Mouse (Mus musculus) midbrain, postnatal 0 days (tissue): ENCODE measurements around the gene St6galnac4. TPM values are rescaled to one million over a fixed set of nuclear protein-coding genes. Genes with fewer than 3 reads are reported as not detected.

Experiments
- ATAC-seq: fragments of 200-750 bp; cut with Nextera tagmentation; 2 replicates; pipeline ENCODE4 v1.8.0; 2017; ENCODE audit warnings: moderate number of reproducible peaks, mild to moderate bottlenecking, moderate TSS enrichment, moderate library complexity; ENCODE audit not compliant: low FRiP score
- DNase-seq: peaks from one replicate; pipeline ENCODE4 v3.0.0-alpha.2; 2015; ENCODE audit warnings: low spot score
- H3K27ac ChIP-seq: fragments of 300-500 bp; sonication (generic); 2 replicates; pipeline ENCODE4 v1.5.1; 2014; ENCODE audit warnings: low read depth, mild to moderate bottlenecking, low read length, mixed read lengths
- H3K27me3 ChIP-seq: fragments of 300-500 bp; sonication (generic); 2 replicates; pipeline ENCODE4 v1.6.1; 2014; ENCODE audit warnings: low read length, control low read depth, mixed read lengths; ENCODE audit not compliant: insufficient read depth
- H3K36me3 ChIP-seq: fragments of 300-500 bp; sonication (generic); 2 replicates; pipeline ENCODE4 v1.6.1; 2014; ENCODE audit warnings: low read length, control low read depth, mixed read lengths; ENCODE audit not compliant: insufficient read depth
- H3K4me1 ChIP-seq: fragments of 300-500 bp; sonication (generic); 2 replicates; pipeline ENCODE4 v1.6.1; 2014; ENCODE audit warnings: mild to moderate bottlenecking, control low read depth, antibody characterized with exemption, low read length, mixed read lengths; ENCODE audit not compliant: insufficient read depth
- H3K4me2 ChIP-seq: fragments of 300-500 bp; sonication (generic); 2 replicates; pipeline ENCODE4 v1.6.1; 2014; ENCODE audit warnings: low read depth, mild to moderate bottlenecking, low read length, mixed read lengths; ENCODE audit not compliant: poor library complexity, severe bottlenecking
- H3K4me3 ChIP-seq: fragments of 300-500 bp; sonication (generic); 2 replicates; pipeline ENCODE4 v1.5.1; 2014; ENCODE audit warnings: low read depth, mild to moderate bottlenecking, low read length, moderate library complexity
- H3K9ac ChIP-seq: fragments of 300-500 bp; sonication (generic); replicated peaks from 2 replicates; pipeline ENCODE4 v1.6.1; 2014; ENCODE audit warnings: mild to moderate bottlenecking, low read length, moderate library complexity, mixed read lengths; ENCODE audit not compliant: poor library complexity, severe bottlenecking
- H3K9me3 ChIP-seq: fragments of 300-500 bp; sonication (generic); 2 replicates; pipeline ENCODE4 v1.6.1; 2016; ENCODE audit warnings: low read length, control low read depth
- CTCF ChIP-seq: IDR thresholded peaks from 2 replicates; pipeline ENCODE4 v1.5.1; 2016; ENCODE audit warnings: antibody characterized with exemption, mild to moderate bottlenecking
- whole genome bisulfite sequencing: fragments of 180-500 bp; shearing (Covaris S2); extraction: QIAGEN DNeasy Blood & Tissue Kit; methylation state at CpG from one replicate; pipeline ENCODE4 v1.1.7; 2014; 5-methylcytosine and 5-hydroxymethylcytosine counted together
- polyA plus RNA-seq: library from polyadenylated mRNA; unstranded; fragments of >200 nt; fragmentation: Nextera tagmentation; extraction: Ambion mirVana; gene quantifications from 2 replicates; pipeline ENCODE4 v1.2.1, GENCODE M21; 2015
- total RNA-seq: library from RNA; depleted of rRNA; stranded (reverse); fragments of >200 nt; gene quantifications from 2 replicates; pipeline ENCODE4 v1.2.3, GENCODE M21; 2014

The St6galnac4 gene
- total and polyA plus RNA-seq, 2 experiments from 2014 or later: 38.0 to 50.9 TPM

- H3K4me1 ChIP-seq: peaks cover 29% of the 10 kb centered on the region
- no peak for TF ChIP-seq CTCF
- H3K36me3 ChIP-seq: 0 out of 2 replicates have a peak, but pooled peaks cover 2% of the 10 kb centered on the region
- peak overlapping the region; percentile 61 for H3K4me2 ChIP-seq
- no peaks in the 10 kb centered on the region for H3K27me3 ChIP-seq
- H3K27ac ChIP-seq: peak overlapping the region; percentile 84
- ATAC-seq (peak; percentile 5; the same call in 1 of the 2 replicates), DNase-seq (peak; percentile 62)
- H3K4me3 ChIP-seq: peak overlapping the region; percentile 38
- WGBS: 56% methylated on average over 5 of the region's 5 CpGs
- H3K9ac ChIP-seq: peak overlapping the region; percentile 76
- no peaks in the 10 kb centered on the region for H3K9me3 ChIP-seq
Observed at GRCm38 (mm10) chr2:32625873-32626694, 39.2 kb downstream of the St6galnac4 start.

DNA sequence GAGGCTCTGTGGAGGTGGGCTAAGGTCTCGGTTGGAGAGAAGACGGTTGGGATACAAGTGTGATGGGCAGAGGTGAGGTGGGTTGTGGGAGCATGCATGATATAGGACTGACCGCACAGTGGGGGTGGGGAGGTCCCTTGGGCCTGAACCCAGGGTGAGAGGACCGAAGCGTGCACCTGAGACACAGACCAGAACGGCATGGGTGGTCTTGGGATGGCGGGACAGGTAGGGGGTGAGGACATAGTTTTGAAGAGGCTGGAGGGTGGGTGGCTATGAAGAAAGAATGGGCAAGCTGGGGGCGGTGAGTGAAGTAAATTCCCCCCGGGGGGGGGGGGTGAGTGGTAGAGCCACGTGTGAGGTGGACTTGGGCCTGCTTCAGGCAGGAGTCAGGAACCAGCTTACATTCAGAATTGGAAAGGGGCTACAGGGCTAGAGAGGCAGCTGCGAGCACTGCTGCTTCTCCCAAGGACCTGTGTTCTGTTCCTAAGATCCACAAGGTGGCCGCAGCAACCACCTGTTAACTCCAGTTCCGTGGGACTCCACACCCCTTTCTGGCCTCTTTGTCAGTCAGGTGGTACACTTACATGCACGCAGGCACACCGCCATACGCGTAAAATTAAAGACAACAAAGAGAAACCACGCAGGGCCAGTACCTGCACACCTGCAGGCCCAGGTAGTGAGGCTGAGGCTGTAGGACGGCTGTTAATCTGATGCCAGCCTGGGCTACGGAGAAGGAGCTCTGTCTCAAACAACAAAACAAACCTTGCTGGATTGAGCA is 40.6 kb downstream of the St6galnac4 start:
- H3K9ac ChIP-seq: 0 out of 2 replicates have a peak overlapping the region, but pooled peaks have one; percentile 29
- 0 out of 2 replicates have a peak overlapping the region, but pooled peaks have one; percentile 6 for H3K27ac ChIP-seq
- DNase-seq (no peak), ATAC-seq (no peak)
- H3K27me3 ChIP-seq: no peaks in the 10 kb centered on the region
- H3K4me1 ChIP-seq: peaks cover 29% of the 10 kb centered on the region
- WGBS: 73% methylated on average over 20 of the region's 20 CpGs
- H3K9me3 ChIP-seq: no peaks in the 10 kb centered on the region
- 0 out of 2 replicates have a peak, but pooled peaks cover 2% of the 10 kb centered on the region for H3K36me3 ChIP-seq
- H3K4me3 ChIP-seq: no peak overlapping the region
- 0 out of 2 replicates have a peak, but pooled peaks have one; percentile 9 for TF ChIP-seq CTCF
- H3K4me2 ChIP-seq: 0 out of 2 replicates have a peak overlapping the region, but pooled peaks have one; percentile 2

DNA sequence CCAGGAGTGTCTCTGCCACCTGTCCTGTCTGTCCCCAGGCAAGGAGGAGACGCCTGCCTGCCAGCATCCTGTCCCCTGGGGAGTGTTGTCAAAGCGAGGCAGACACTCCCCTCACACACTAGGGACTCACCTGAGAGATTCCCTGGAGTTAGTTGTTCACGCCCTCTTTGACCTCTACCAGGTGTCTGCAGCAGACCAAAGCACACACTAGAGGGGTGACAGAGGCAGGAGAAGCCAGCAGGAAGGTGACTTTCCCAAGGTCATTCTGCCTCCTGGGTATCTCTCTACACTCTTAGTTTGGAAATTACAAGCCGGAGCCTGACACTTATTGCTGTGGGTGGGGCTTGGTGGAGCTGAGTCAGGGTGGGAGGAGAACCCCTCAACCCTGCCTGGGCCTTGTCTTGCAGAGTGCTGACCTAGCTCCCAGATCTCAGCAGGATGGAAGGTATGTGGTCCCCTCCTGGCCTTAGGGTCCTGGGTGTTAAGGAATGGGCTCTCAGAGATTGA is 41.2 kb downstream of the St6galnac4 start:
- H3K27ac ChIP-seq: 0 out of 2 replicates have a peak overlapping the region, but pooled peaks have one; percentile 6
- H3K9ac ChIP-seq: 0 out of 2 replicates have a peak overlapping the region, but pooled peaks have one; percentile 29
- H3K4me1 ChIP-seq: peaks cover 29% of the 10 kb centered on the region
- no peak for TF ChIP-seq CTCF
- WGBS: 68% methylated on average over 4 of the region's 4 CpGs
- DNase-seq (no peak), ATAC-seq (no peak)
- no peaks in the 10 kb centered on the region for H3K9me3 ChIP-seq
- H3K27me3 ChIP-seq: no peaks in the 10 kb centered on the region
- peak overlapping the region; percentile 13 for H3K4me2 ChIP-seq
- H3K36me3 ChIP-seq: 0 out of 2 replicates have a peak, but pooled peaks cover 2% of the 10 kb centered on the region
- H3K4me3 ChIP-seq: no peak overlapping the region

DNA sequence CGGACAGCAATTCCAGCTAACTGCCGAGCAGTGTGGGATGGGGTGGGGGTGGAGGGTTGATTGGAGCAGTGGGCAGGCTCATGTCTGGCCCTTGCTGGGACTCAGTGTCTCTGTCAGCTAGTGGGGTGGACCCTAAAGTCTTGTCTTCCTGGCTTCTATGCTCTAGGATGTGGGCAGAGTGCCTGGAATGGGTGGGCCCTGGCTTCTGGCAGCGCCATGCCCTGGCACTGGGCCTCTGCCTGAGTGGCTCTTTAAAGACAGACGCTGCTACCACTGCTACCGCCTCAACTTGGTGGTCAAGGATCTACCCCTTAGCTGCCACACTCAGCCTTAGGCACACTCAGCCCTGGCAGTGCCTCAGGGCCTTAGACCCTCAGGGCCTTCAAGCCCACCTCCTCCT is 41.8 kb downstream of the St6galnac4 start:
- WGBS: 30% methylated on average over 5 of the region's 5 CpGs
- TF ChIP-seq CTCF: no peak
- peak overlapping the region; percentile 44; the same call in 1 of the 2 replicates for H3K27ac ChIP-seq

DNA sequence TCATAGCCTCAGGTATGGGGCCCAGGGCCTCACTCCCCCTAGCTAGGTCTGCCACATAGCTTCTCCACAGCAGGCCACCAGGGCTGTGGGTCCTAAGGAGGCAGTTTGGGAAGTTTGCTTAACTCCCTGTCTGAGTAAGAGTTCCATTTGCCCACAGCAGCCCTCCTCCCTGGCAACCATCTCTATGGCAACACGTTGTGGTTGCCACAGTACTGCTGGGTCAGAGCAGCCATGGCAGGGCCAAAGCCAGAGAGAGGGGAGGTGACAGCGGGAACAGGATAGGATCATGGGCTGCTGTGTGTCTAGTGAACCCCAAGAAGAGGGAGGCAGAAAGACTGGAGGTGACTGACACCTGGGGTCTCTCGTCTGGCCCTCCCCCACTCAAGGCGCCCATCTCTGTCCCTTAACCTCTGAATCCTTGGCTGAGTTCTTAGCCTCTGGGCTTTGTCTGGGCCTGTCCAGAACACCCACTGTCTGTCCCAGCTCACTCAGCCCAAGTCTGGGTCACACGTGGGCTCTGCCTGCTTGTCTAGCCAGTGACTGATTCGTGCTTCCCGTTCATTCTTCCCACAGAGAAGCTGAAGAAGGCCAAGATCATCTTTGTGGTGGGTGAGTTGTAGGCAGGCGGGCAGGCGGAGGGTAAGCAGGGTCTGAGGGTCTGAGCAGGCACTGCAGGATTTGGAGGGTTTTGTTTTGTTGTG is 42.5 kb downstream of the St6galnac4 start:
- Histone ChIP-seq H3K9me3 (no peaks in the 10 kb centered on the region), H3K4me1 (peaks cover 29% of the 10 kb centered on the region), H3K9ac (0 out of 2 replicates have a peak overlapping the region, but pooled peaks have one; percentile 13), H3K27ac (peak overlapping the region; percentile 44; the same call in 1 of the 2 replicates), H3K4me2 (peak overlapping the region; percentile 39), H3K27me3 (no peaks in the 10 kb centered on the region), H3K36me3 (peaks cover 10% of the 10 kb centered on the region), H3K4me3 (peak overlapping the region; percentile 8; the same call in 1 of the 2 replicates)
- TF ChIP-seq CTCF: peak; percentile 11; the same call in 1 of the 2 replicates
- WGBS: 30% methylated on average over 9 of the region's 9 CpGs
- peak; percentile 85 for DNase-seq
- peak; percentile 68 for ATAC-seq

More for the DNA sequence above, 41.8 kb downstream of the St6galnac4 start:
- Histone ChIP-seq H3K36me3 (peaks cover 5% of the 10 kb centered on the region; the same call in 1 of the 2 replicates), H3K9me3 (no peaks in the 10 kb centered on the region), H3K4me1 (peaks cover 29% of the 10 kb centered on the region), H3K9ac (0 out of 2 replicates have a peak overlapping the region, but pooled peaks have one; percentile 29), H3K4me3 (no peak overlapping the region; the same call in 1 of the 2 replicates), H3K27me3 (no peaks in the 10 kb centered on the region), H3K4me2 (peak overlapping the region; percentile 39; the same call in 1 of the 2 replicates)
- DNase-seq: peak; percentile 89
- ATAC-seq: peak; percentile 10; the same call in 1 of the 2 replicates
